Comparison of ENCODE assay signal across 8 mouse cellular contexts in the genomic region with DNA sequence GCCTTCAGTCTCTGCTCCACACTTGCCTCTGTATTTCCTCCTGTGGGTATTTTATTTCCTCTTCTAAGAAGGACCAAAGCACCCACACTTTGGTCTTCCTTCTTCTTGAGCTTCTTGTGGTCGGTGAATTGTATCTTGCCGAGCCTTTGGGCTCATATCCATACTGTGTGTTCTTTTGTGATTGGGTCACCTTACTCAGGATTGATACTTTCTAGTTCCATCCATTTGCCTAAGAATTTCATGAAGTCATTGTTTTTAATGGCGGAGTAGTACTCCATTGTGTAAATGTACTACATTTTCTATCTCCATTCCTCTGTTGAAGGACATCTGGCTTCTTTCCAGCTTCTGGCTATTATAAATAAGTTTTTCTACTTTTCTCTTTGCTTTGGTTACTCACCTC. TPM values are rescaled to one million over a fixed set of nuclear protein-coding genes. Genes with fewer than 3 reads are reported as not detected.
DNase-seq lines count a peak whose midpoint lies in the region; ATAC-seq and TF ChIP-seq lines count a peak whose summit lies in the region.

No protein-coding gene starts in this region.

- no peak for DNase-seq in lung, embryonic 14.5 days
- no peak for DNase-seq in lung, postnatal 10 days
- DNase-seq in forebrain, embryonic 11.5 days (ENCODE audit: low spot score) = no peak
- no peak for DNase-seq in right cerebral cortex, postnatal 25 days
- no peak for DNase-seq in right cerebral cortex, adult 2 months (ENCODE audit: low spot score in 2 of 2)
- DNase-seq in MN1 (ENCODE audit: low spot score) = no peak

- H3K9ac ChIP-seq in lung, embryonic 14.5 days = no peak overlapping the region
- no peak overlapping the region for H3K9ac ChIP-seq in forebrain, embryonic 11.5 days (ENCODE audit: low read length)
- no peak overlapping the region for H3K9ac ChIP-seq in intestine, postnatal 0 days (ENCODE audit: low read depth, low read length)
- no peak overlapping the region for H3K9ac ChIP-seq in neural tube, embryonic 13.5 days

- H3K27ac ChIP-seq in lung, embryonic 14.5 days (ENCODE audit: low read depth) = no peak overlapping the region
- H3K27ac ChIP-seq in forebrain, embryonic 11.5 days (ENCODE audit: low read depth, low read length) = no peak overlapping the region
- peak overlapping the region; percentile 46; the same call in 1 of the 2 replicates for H3K27ac ChIP-seq in intestine, postnatal 0 days (ENCODE audit: low read depth, low read length)
- H3K27ac ChIP-seq in neural tube, embryonic 13.5 days (replicated peaks) = no peak overlapping the region

- H3K4me1 ChIP-seq in lung, embryonic 14.5 days (ENCODE audit: insufficient read depth) = peaks cover 6% of the 10 kb centered on the region; the same call in 1 of the 2 replicates
- H3K4me1 ChIP-seq in forebrain, embryonic 11.5 days (replicated peaks; ENCODE audit: control insufficient read depth, insufficient read depth, low read length) = no peaks in the 10 kb centered on the region
- H3K4me1 ChIP-seq in intestine, postnatal 0 days (replicated peaks; ENCODE audit: control insufficient read depth, insufficient read depth, low read length) = peaks cover 4% of the 10 kb centered on the region; the same call in 1 of the 2 replicates
- H3K4me1 ChIP-seq in neural tube, embryonic 13.5 days (replicated peaks) = peaks cover 19% of the 10 kb centered on the region

- no peaks in the 10 kb centered on the region for H3K36me3 ChIP-seq in lung, embryonic 14.5 days (ENCODE audit: insufficient read depth)
- H3K36me3 ChIP-seq in forebrain, embryonic 11.5 days (ENCODE audit: control insufficient read depth, insufficient read depth, low read length) = no peaks in the 10 kb centered on the region
- H3K36me3 ChIP-seq in intestine, postnatal 0 days (ENCODE audit: control insufficient read depth, insufficient read depth) = no peaks in the 10 kb centered on the region
- H3K36me3 ChIP-seq in neural tube, embryonic 13.5 days = no peaks in the 10 kb centered on the region

- H3K4me3 ChIP-seq in lung, embryonic 14.5 days (ENCODE audit: low read depth, low read length) = peak overlapping the region; percentile 58; the same call in 1 of the 2 replicates
- H3K4me3 ChIP-seq in forebrain, embryonic 11.5 days (ENCODE audit: low read depth, low read length) = peak overlapping the region; percentile 51
- 0 out of 2 replicates have a peak overlapping the region, but pooled peaks have one; percentile 4 for H3K4me3 ChIP-seq in intestine, postnatal 0 days (ENCODE audit: low read depth, low read length)
- peak overlapping the region; percentile 62 for H3K4me3 ChIP-seq in neural tube, embryonic 13.5 days

- peak overlapping the region; percentile 87 for H3K4me2 ChIP-seq in lung, embryonic 14.5 days
- H3K4me2 ChIP-seq in forebrain, embryonic 11.5 days (ENCODE audit: low read depth, low read length, severe bottlenecking) = peak overlapping the region; percentile 67; the same call in 1 of the 2 replicates
- peak overlapping the region; percentile 80 for H3K4me2 ChIP-seq in intestine, postnatal 0 days (replicated peaks; ENCODE audit: low read depth)
- peak overlapping the region; percentile 72 for H3K4me2 ChIP-seq in neural tube, embryonic 13.5 days

- H3K9me3 ChIP-seq in lung, embryonic 14.5 days (ENCODE audit: low read depth, low read length) = no peaks in the 10 kb centered on the region
- H3K9me3 ChIP-seq in forebrain, embryonic 11.5 days (ENCODE audit: control insufficient read depth, low read length) = no peaks in the 10 kb centered on the region
- H3K9me3 ChIP-seq in intestine, postnatal 0 days (ENCODE audit: control insufficient read depth) = no peaks in the 10 kb centered on the region
- no peaks in the 10 kb centered on the region for H3K9me3 ChIP-seq in neural tube, embryonic 13.5 days

- peak; percentile 42 for ATAC-seq in lung, embryonic 14.5 days (ENCODE audit: insufficient read depth)
- peak; percentile 33 for ATAC-seq in forebrain, embryonic 11.5 days (replicated peaks; ENCODE audit: low FRiP score)
- no peak for ATAC-seq in intestine, postnatal 0 days
- peak; percentile 52 for ATAC-seq in neural tube, embryonic 13.5 days (ENCODE audit: low read depth)

- no peaks in the 10 kb centered on the region for H3K27me3 ChIP-seq in lung, embryonic 14.5 days (ENCODE audit: insufficient read depth, low read length)
- H3K27me3 ChIP-seq in forebrain, embryonic 11.5 days (ENCODE audit: control insufficient read depth, insufficient read depth, low read length) = no peaks in the 10 kb centered on the region
- H3K27me3 ChIP-seq in intestine, postnatal 0 days (replicated peaks; ENCODE audit: control insufficient read depth, insufficient read depth, low read length) = no peaks in the 10 kb centered on the region
- H3K27me3 ChIP-seq in neural tube, embryonic 13.5 days = no peaks in the 10 kb centered on the region

- 18% methylated on average over 3 of the region's 3 CpGs for WGBS in lung, embryonic 14.5 days
- WGBS in forebrain, embryonic 11.5 days = 13% methylated on average over 3 of the region's 3 CpGs
- 10% methylated on average over 3 of the region's 3 CpGs for WGBS in intestine, postnatal 0 days
- 18% methylated on average over 3 of the region's 3 CpGs for WGBS in neural tube, embryonic 13.5 days

- TF ChIP-seq CTCF in lung, embryonic 14.5 days (IDR thresholded peaks at IDR 0.05; ENCODE audit: low read depth) = no peak
- no peak for TF ChIP-seq CTCF in intestine, postnatal 0 days (IDR thresholded peaks at IDR 0.05; ENCODE audit: low read depth)

RNA-seq across cellular contexts. Expression of a gene that starts 0.4 kb away (rescaled TPM):
- 19.2 and 20.6 TPM in 2 replicates for polyA plus RNA-seq in lung, embryonic 14.5 days (2014; fragmentation: Nextera tagmentation; extraction: Ambion mirVana)
- 21.9 and 24.1 TPM in 2 replicates for polyA plus RNA-seq in forebrain, embryonic 11.5 days (2014; fragmentation: Nextera tagmentation; extraction: Ambion mirVana)
- 12.6 and 13.6 TPM in 2 replicates for polyA plus RNA-seq in intestine, postnatal 0 days (2015; fragmentation: Nextera tagmentation; extraction: Ambion mirVana)
- 34.3 and 34.4 TPM in 2 replicates for polyA plus RNA-seq in neural tube, embryonic 13.5 days (2015; fragmentation: Nextera tagmentation; extraction: Ambion mirVana)

RNA-seq across cellular contexts. Expression of a gene that starts 26.9 kb away (rescaled TPM):
- polyA plus RNA-seq in lung, embryonic 14.5 days (2014; fragmentation: Nextera tagmentation; extraction: Ambion mirVana) = 9.8 and 9.9 TPM in 2 replicates
- 10.4 and 13.8 TPM in 2 replicates for polyA plus RNA-seq in forebrain, embryonic 11.5 days (2014; fragmentation: Nextera tagmentation; extraction: Ambion mirVana)
- 24.6 and 25.0 TPM in 2 replicates for polyA plus RNA-seq in intestine, postnatal 0 days (2015; fragmentation: Nextera tagmentation; extraction: Ambion mirVana)
- 28.6 and 29.3 TPM in 2 replicates for polyA plus RNA-seq in neural tube, embryonic 13.5 days (2015; fragmentation: Nextera tagmentation; extraction: Ambion mirVana)

Comparison
In these comparisons a context has a peak if more than half of its experiments do, and no peak if none do; other contexts are left out.
1. H3K4me3 ChIP-seq: peak in every context shown above with its lines; median percentile 62 in neural tube, embryonic 13.5 days; 58 in lung, embryonic 14.5 days; 51 in forebrain, embryonic 11.5 days; 4 in intestine, postnatal 0 days.